Mouse (Mus musculus): ENCODE measurements around the gene Cyp26c1.

DNA sequence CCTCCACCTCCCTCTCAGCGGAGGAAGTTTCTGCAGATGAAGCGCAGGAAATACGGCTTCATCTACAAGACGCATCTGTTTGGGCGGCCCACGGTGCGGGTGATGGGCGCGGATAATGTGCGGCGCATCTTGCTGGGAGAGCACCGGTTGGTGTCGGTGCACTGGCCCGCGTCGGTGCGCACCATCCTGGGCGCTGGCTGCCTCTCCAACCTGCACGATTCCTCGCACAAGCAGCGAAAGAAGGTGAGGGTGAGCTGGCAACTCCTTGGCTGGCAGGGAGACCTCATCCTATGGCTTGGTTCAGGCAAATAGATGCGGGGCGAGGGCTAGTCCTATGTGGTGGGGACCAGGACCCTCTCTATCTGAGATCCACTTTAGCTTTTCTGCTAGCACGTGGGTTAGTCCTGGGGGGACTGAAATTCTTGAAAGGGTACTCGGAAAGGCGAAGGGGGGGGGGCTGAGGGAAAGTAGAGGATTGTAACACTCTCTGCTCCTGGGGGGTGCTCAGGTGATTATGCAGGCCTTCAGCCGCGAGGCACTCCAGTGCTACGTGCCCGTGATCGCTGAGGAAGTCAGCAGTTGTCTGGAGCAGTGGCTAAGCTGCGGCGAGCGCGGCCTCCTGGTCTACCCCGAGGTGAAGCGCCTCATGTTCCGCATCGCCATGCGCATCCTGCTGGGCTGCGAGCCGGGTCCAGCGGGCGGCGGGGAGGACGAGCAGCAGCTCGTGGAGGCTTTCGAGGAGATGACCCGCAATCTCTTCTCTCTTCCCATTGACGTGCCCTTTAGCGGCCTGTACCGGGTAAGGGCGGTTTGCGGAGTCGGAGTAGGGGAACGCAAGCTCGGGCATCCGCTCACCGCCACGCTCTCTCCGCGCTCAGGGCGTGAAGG, 13.1 kb downstream of the Cyp26c1 start:
- TF ChIP-seq CTCF (IDR thresholded peaks at IDR 0.05; ENCODE audit: low read depth) (no peak), EP300 (IDR thresholded peaks at IDR 0.05; ENCODE audit: low read depth) (no peak)
